Mouse (Mus musculus) bone marrow, adult 2 months (tissue): ENCODE data around the gene C2cd5.

ENCODE experiments used
- CTCF ChIP-seq: fragments of 200-500 bp; IDR thresholded peaks from 2 replicates; pipeline ENCODE4 v1.5.1; 2011; ENCODE audit warnings: low read length, control low read depth; ENCODE audit not compliant: control insufficient read depth, insufficient read depth
- POLR2A ChIP-seq: fragments of 200-500 bp; IDR thresholded peaks from 2 replicates; pipeline ENCODE4 v1.6.1; 2011; ENCODE audit warnings: low read depth, mild to moderate bottlenecking, control low read depth, low read length, borderline replicate concordance; ENCODE audit not compliant: control insufficient read depth

- TF ChIP-seq CTCF: no peak
- no peak for TF ChIP-seq POLR2A
Measured at GRCm38 (mm10) chr6:142991391-142992059, 108.4 kb downstream of the C2cd5 start.
